Mouse (Mus musculus) hematopoietic stem cell, adult 5-6 weeks (primary cell): ENCODE data around the gene Gldc. TPM values are rescaled to one million over a fixed set of nuclear protein-coding genes. Genes with fewer than 3 reads are reported as not detected.

Source experiments
- ATAC-seq, 2 experiments: fragments of 125-278 bp in 1 of 2; replicated peaks in 1 of 2; 2 replicates each; pipeline ENCODE4 v1.8.0; 2016 to 2017; ENCODE audit warnings: inconsistent platforms in 2 of 2, mild to moderate bottlenecking in 2 of 2, moderate number of reproducible peaks in 2 of 2, low read depth in 1 of 2, moderate TSS enrichment in 1 of 2; ENCODE audit not compliant: low FRiP score in 2 of 2, poor library complexity in 2 of 2, severe bottlenecking in 2 of 2, insufficient read depth in 1 of 2, low TSS enrichment in 1 of 2
- total RNA-seq: library from RNA; stranded (forward); fragments of 172-1452, 232-1000 nt; gene quantifications from 2 replicates; pipeline ENCODE4 v1.2.3, GENCODE M21; 2017

Gene Gldc
- total RNA-seq, 1 experiment from 2014 or later = not detected

- no peak for ATAC-seq
These were observed 123.8 kb downstream of the Gldc start for GRCm38 (mm10) chr19:30051479-30051878.

- no peak for ATAC-seq
These were observed 124.6 kb downstream of the Gldc start for GRCm38 (mm10) chr19:30050584-30050983.

Other genes with a start within 250 kb of the Gldc start
- not detected in 2 replicates for gene Trpd52l3, start 171.6 kb downstream of the Gldc start, total RNA-seq
- gene Uhrf2, start 144.9 kb downstream of the Gldc start, total RNA-seq = 118 and 156 TPM in 2 replicates
- gene Mbl2, start 57.5 kb upstream of the Gldc start, total RNA-seq = not detected in 2 replicates